In genomic region chr15:88560637-88561036, GRCm38 (mm10) we compare ENCODE assay signal across 22 mouse cellular contexts. TPM values are rescaled to one million over a fixed set of nuclear protein-coding genes. Genes with fewer than 3 reads are reported as not detected.
DNase-seq lines count a peak whose midpoint lies in the region; ATAC-seq and TF ChIP-seq lines count a peak whose summit lies in the region.
"Had no signal": no experiment of that assay in that cellular context is flagged by ENCODE, and none has a peak within 500 bp of the region (broad histone marks: within the 10 kb centered on the region; RNA-seq: fewer than 3 reads in every experiment).

No protein-coding gene starts in this region.

- H3K9me3 ChIP-seq in embryonic facial prominence, embryonic 13.5 days, result no peaks in the 10 kb centered on the region
- H3K9me3 ChIP-seq in embryonic facial prominence, embryonic 10.5 days, result no peaks in the 10 kb centered on the region
- no peaks in the 10 kb centered on the region for H3K9me3 ChIP-seq in midbrain, embryonic 10.5 days (replicated peaks)
- H3K9me3 ChIP-seq in midbrain, postnatal 0 days (ENCODE audit: low read length), result no peaks in the 10 kb centered on the region
- no peaks in the 10 kb centered on the region for H3K9me3 ChIP-seq in hindbrain, embryonic 16.5 days (ENCODE audit: control insufficient read depth, low read length)
- H3K9me3 ChIP-seq: embryonic facial prominence, embryonic 15.5 days; limb, embryonic 13.5 days; liver, embryonic 15.5 days had no signal

- no peak for TF ChIP-seq CTCF in midbrain, postnatal 0 days (IDR thresholded peaks at IDR 0.05)

- H3K4me3 ChIP-seq in embryonic facial prominence, embryonic 13.5 days, result no peak overlapping the region
- H3K4me3 ChIP-seq in embryonic facial prominence, embryonic 10.5 days, result no peak overlapping the region
- peak overlapping the region; percentile 37; the same call in 1 of the 2 replicates for H3K4me3 ChIP-seq in midbrain, embryonic 10.5 days
- no peak overlapping the region for H3K4me3 ChIP-seq in midbrain, postnatal 0 days (ENCODE audit: low read depth, low read length)
- no peak overlapping the region for H3K4me3 ChIP-seq in hindbrain, embryonic 16.5 days (ENCODE audit: low read length)
- H3K4me3 ChIP-seq: embryonic facial prominence, embryonic 15.5 days; limb, embryonic 13.5 days; liver, embryonic 15.5 days had no signal

- DNase-seq in embryonic facial prominence, embryonic 10.5 days (ENCODE audit: low spot score), result no peak
- DNase-seq in midbrain, embryonic 10.5 days (ENCODE audit: low spot score), result no peak
- DNase-seq in midbrain, postnatal 0 days (ENCODE audit: low spot score), result no peak
- DNase-seq in ovary, postnatal 10 days (ENCODE audit: low spot score), result no peak
- DNase-seq in lung, postnatal 4 days, result no peak
- DNase-seq in gastrocnemius, postnatal 14 days, result no peak
- DNase-seq: adrenal gland, adult 2 months; kidney, adult 8-10 months; lung, postnatal 14 days; thymus, postnatal 25 days had no signal

- H3K27me3 ChIP-seq in embryonic facial prominence, embryonic 13.5 days, result peaks cover 26% of the 10 kb centered on the region
- 0 out of 2 replicates have a peak, but pooled peaks cover 9% of the 10 kb centered on the region for H3K27me3 ChIP-seq in embryonic facial prominence, embryonic 10.5 days (replicated peaks; ENCODE audit: low read depth, poor library complexity, severe bottlenecking)
- H3K27me3 ChIP-seq in midbrain, embryonic 10.5 days (ENCODE audit: low read depth, poor library complexity, severe bottlenecking), result 0 out of 2 replicates have a peak, but pooled peaks cover 12% of the 10 kb centered on the region
- peaks cover 4% of the 10 kb centered on the region; the same call in 1 of the 2 replicates for H3K27me3 ChIP-seq in midbrain, postnatal 0 days (ENCODE audit: insufficient read depth, low read length)
- no peaks in the 10 kb centered on the region for H3K27me3 ChIP-seq in hindbrain, embryonic 16.5 days (replicated peaks; ENCODE audit: control insufficient read depth, insufficient read depth, low read length)

- no peak overlapping the region for H3K9ac ChIP-seq in embryonic facial prominence, embryonic 13.5 days
- H3K9ac ChIP-seq in midbrain, postnatal 0 days (replicated peaks; ENCODE audit: low read length, poor library complexity, severe bottlenecking), result no peak overlapping the region
- H3K9ac ChIP-seq in hindbrain, embryonic 16.5 days (ENCODE audit: low read depth, low read length), result no peak overlapping the region
- H3K9ac ChIP-seq: embryonic facial prominence, embryonic 15.5 days; limb, embryonic 13.5 days; liver, embryonic 15.5 days had no signal

- H3K4me1 ChIP-seq in embryonic facial prominence, embryonic 13.5 days, result peaks cover 6% of the 10 kb centered on the region
- peaks cover 18% of the 10 kb centered on the region for H3K4me1 ChIP-seq in embryonic facial prominence, embryonic 10.5 days
- H3K4me1 ChIP-seq in midbrain, embryonic 10.5 days, result peaks cover 15% of the 10 kb centered on the region
- no peaks in the 10 kb centered on the region; the same call in 1 of the 2 replicates for H3K4me1 ChIP-seq in midbrain, postnatal 0 days (ENCODE audit: insufficient read depth, low read length)
- H3K4me1 ChIP-seq in hindbrain, embryonic 16.5 days (ENCODE audit: control insufficient read depth, insufficient read depth, low read depth, low read length), result peaks cover 13% of the 10 kb centered on the region
- H3K4me1 ChIP-seq: liver, embryonic 15.5 days had no signal

- WGBS in embryonic facial prominence, embryonic 13.5 days, result 64% methylated on average over 6 of the region's 6 CpGs
- WGBS in embryonic facial prominence, embryonic 10.5 days, result 61% methylated on average over 6 of the region's 6 CpGs
- WGBS in midbrain, embryonic 10.5 days, result 63% methylated on average over 6 of the region's 6 CpGs
- WGBS in midbrain, postnatal 0 days, result 64% methylated on average over 6 of the region's 6 CpGs
- WGBS in hindbrain, embryonic 16.5 days, result 57% methylated on average over 6 of the region's 6 CpGs

- H3K27ac ChIP-seq in embryonic facial prominence, embryonic 13.5 days, result no peak overlapping the region
- H3K27ac ChIP-seq in embryonic facial prominence, embryonic 10.5 days (replicated peaks), result no peak overlapping the region
- H3K27ac ChIP-seq in midbrain, embryonic 10.5 days (replicated peaks), result no peak overlapping the region
- H3K27ac ChIP-seq in midbrain, postnatal 0 days (ENCODE audit: low read depth, low read length), result no peak overlapping the region
- no peak overlapping the region for H3K27ac ChIP-seq in hindbrain, embryonic 16.5 days (ENCODE audit: low read depth, low read length)
- H3K27ac ChIP-seq: embryonic facial prominence, embryonic 15.5 days; limb, embryonic 13.5 days; liver, embryonic 15.5 days had no signal

- H3K4me2 ChIP-seq in embryonic facial prominence, embryonic 13.5 days, result no peak overlapping the region
- H3K4me2 ChIP-seq in midbrain, postnatal 0 days (ENCODE audit: low read depth, low read length, poor library complexity, severe bottlenecking), result no peak overlapping the region
- peak overlapping the region; percentile 42 for H3K4me2 ChIP-seq in hindbrain, embryonic 16.5 days (ENCODE audit: low read length)
- H3K4me2 ChIP-seq: embryonic facial prominence, embryonic 15.5 days; limb, embryonic 13.5 days; liver, embryonic 15.5 days had no signal

- intact Hi-C loops in gastrocnemius, postnatal 14 days (cut with DNase I; ENCODE audit: low total_unique reads), result no loop called here

- no peaks in the 10 kb centered on the region for H3K36me3 ChIP-seq in embryonic facial prominence, embryonic 13.5 days
- H3K36me3 ChIP-seq in embryonic facial prominence, embryonic 10.5 days (replicated peaks), result no peaks in the 10 kb centered on the region
- H3K36me3 ChIP-seq in midbrain, embryonic 10.5 days, result no peaks in the 10 kb centered on the region
- no peaks in the 10 kb centered on the region for H3K36me3 ChIP-seq in midbrain, postnatal 0 days (ENCODE audit: insufficient read depth, low read length)
- H3K36me3 ChIP-seq in hindbrain, embryonic 16.5 days (ENCODE audit: control insufficient read depth, insufficient read depth, low read length), result no peaks in the 10 kb centered on the region
- H3K36me3 ChIP-seq: embryonic facial prominence, embryonic 15.5 days; limb, embryonic 13.5 days; liver, embryonic 15.5 days had no signal

- ATAC-seq in embryonic facial prominence, embryonic 13.5 days (ENCODE audit: insufficient number of reproducible peaks, insufficient read depth, low FRiP score, low TSS enrichment, low read depth), result 0 out of 2 replicates have a peak, but pooled peaks have one; percentile 52
- no peak for ATAC-seq in midbrain, postnatal 0 days (ENCODE audit: low FRiP score)
- no peak for ATAC-seq in hindbrain, embryonic 16.5 days

RNA-seq across cellular contexts. Expression of gene Zdhhc25, which starts 39.5 kb away (rescaled TPM):
- not detected in 2 replicates for polyA plus RNA-seq in embryonic facial prominence, embryonic 13.5 days (2015; fragmentation: Nextera tagmentation; extraction: Ambion mirVana)
- not detected in 2 replicates for polyA plus RNA-seq in embryonic facial prominence, embryonic 10.5 days (2016; fragmentation: Nextera tagmentation; extraction: Ambion mirVana)
- polyA plus RNA-seq in midbrain, embryonic 10.5 days (2016; fragmentation: Nextera tagmentation; extraction: Ambion mirVana), result not detected in 2 replicates
- not detected in 2 replicates for total RNA-seq in midbrain, postnatal 0 days (2014; rRNA removed)
- not detected in 2 replicates for polyA plus RNA-seq in midbrain, postnatal 0 days (2015; fragmentation: Nextera tagmentation; extraction: Ambion mirVana)
- polyA plus RNA-seq in hindbrain, embryonic 16.5 days (2015; fragmentation: Nextera tagmentation; extraction: Ambion mirVana), result not detected in 2 replicates
- total RNA-seq in gastrocnemius, postnatal 14 days (2021), result not detected
- total RNA-seq: adrenal gland, adult 2 months; layer of hippocampus, postnatal 10 days; left cerebral cortex, postnatal 10 days; megakaryocyte-erythroid progenitor cell, adult 5-6 weeks; MEL had no signal
- polyA plus RNA-seq: adrenal gland, adult 2 months; brain, embryonic 14.5 days; embryonic facial prominence, embryonic 15.5 days; forebrain, embryonic 11.5 days; heart, embryonic 16.5 days; limb, embryonic 13.5 days; liver, embryonic 15.5 days had no signal
